Mouse (Mus musculus) lung, embryonic 14.5 days (tissue): ENCODE data around the gene Manf. TPM values are rescaled to one million over a fixed set of nuclear protein-coding genes. Genes with fewer than 3 reads are reported as not detected.

Experiments used
- ATAC-seq: fragments of 200-750 bp; cut with Nextera tagmentation; 2 replicates; pipeline ENCODE4 v1.8.0; 2017; ENCODE audit warnings: mild to moderate bottlenecking, moderate TSS enrichment, moderate library complexity; ENCODE audit not compliant: insufficient read depth
- DNase-seq: peaks from one replicate; pipeline ENCODE4 v3.0.0-alpha.2; 2015
- H3K27ac ChIP-seq: fragments of 300-500 bp; sonication (generic); 2 replicates; pipeline ENCODE4 v1.5.1; 2014; ENCODE audit warnings: low read depth, mild to moderate bottlenecking, moderate library complexity
- H3K27me3 ChIP-seq: fragments of 300-500 bp; sonication (generic); 2 replicates; pipeline ENCODE4 v1.6.1; 2014; ENCODE audit warnings: low read length, control low read depth; ENCODE audit not compliant: insufficient read depth
- H3K36me3 ChIP-seq: fragments of 300-500 bp; sonication (generic); 2 replicates; pipeline ENCODE4 v1.6.1; 2014; ENCODE audit warnings: control low read depth; ENCODE audit not compliant: insufficient read depth
- H3K4me1 ChIP-seq: fragments of 300-500 bp; sonication (generic); 2 replicates; pipeline ENCODE4 v1.6.1; 2014; ENCODE audit warnings: antibody characterized with exemption, control low read depth; ENCODE audit not compliant: insufficient read depth
- H3K4me2 ChIP-seq: fragments of 300-500 bp; sonication (generic); 2 replicates; pipeline ENCODE4 v1.6.1; 2014; ENCODE audit warnings: mild to moderate bottlenecking
- H3K4me3 ChIP-seq: fragments of 300-500 bp; sonication (generic); 2 replicates; pipeline ENCODE4 v1.5.1; 2014; ENCODE audit warnings: low read depth, low read length
- H3K9ac ChIP-seq: fragments of 300-500 bp; sonication (generic); 2 replicates; pipeline ENCODE4 v1.6.1; 2014
- H3K9me3 ChIP-seq: fragments of 300-500 bp; sonication (generic); 2 replicates; pipeline ENCODE4 v1.6.1; 2016; ENCODE audit warnings: low read depth, low read length, control low read depth
- CTCF ChIP-seq: IDR thresholded peaks from 2 replicates; pipeline ENCODE4 v1.5.1; 2016; ENCODE audit warnings: antibody characterized with exemption, low read depth
- WGBS: fragments of 180-500 bp; shearing (Covaris S2); extraction: QIAGEN DNeasy Blood & Tissue Kit; methylation state at CpG from one replicate; pipeline ENCODE4 v1.1.7; 2014; 5-methylcytosine and 5-hydroxymethylcytosine counted together
- polyA plus RNA-seq: library from polyadenylated mRNA; unstranded; fragments of >200 nt; fragmentation: Nextera tagmentation; extraction: Ambion mirVana; gene quantifications from 2 replicates; pipeline ENCODE4 v1.2.1, GENCODE M21; 2014

Manf gene
- polyA plus RNA-seq, 1 experiment from 2014 or later = 246 TPM

GRCm38 (mm10) chr9:106906597-106906996 lies 14.8 kb upstream of the Manf start:
- H3K27ac ChIP-seq = no peak overlapping the region
- DNase-seq (no peak), ATAC-seq (no peak)
- H3K4me3 ChIP-seq = no peak overlapping the region
- TF ChIP-seq CTCF = no peak
- no peak overlapping the region for H3K9ac ChIP-seq
- no peak overlapping the region for H3K4me2 ChIP-seq
- no peaks in the 10 kb centered on the region for H3K36me3 ChIP-seq
- 81% methylated on average over 8 of the region's 8 CpGs for WGBS
- H3K4me1 ChIP-seq = no peaks in the 10 kb centered on the region
- no peaks in the 10 kb centered on the region for H3K9me3 ChIP-seq
- H3K27me3 ChIP-seq = no peaks in the 10 kb centered on the region

GRCm38 (mm10) chr9:106903791-106904134 lies 12.0 kb upstream of the Manf start:
- no peaks in the 10 kb centered on the region for H3K9me3 ChIP-seq
- ATAC-seq (peak; percentile 66; the same call in 1 of the 2 replicates), DNase-seq (peak; percentile 84)
- H3K9ac ChIP-seq = no peak overlapping the region
- no peaks in the 10 kb centered on the region for H3K4me1 ChIP-seq
- TF ChIP-seq CTCF = peak; percentile 77
- no peak overlapping the region for H3K4me3 ChIP-seq
- no peaks in the 10 kb centered on the region for H3K27me3 ChIP-seq
- no peak overlapping the region for H3K27ac ChIP-seq
- H3K36me3 ChIP-seq = no peaks in the 10 kb centered on the region
- WGBS = 0% methylated on average over 1 of the region's 1 CpGs
- no peak overlapping the region for H3K4me2 ChIP-seq

- Histone ChIP-seq H3K4me2 (no peak overlapping the region), H3K9me3 (no peaks in the 10 kb centered on the region), H3K4me1 (no peaks in the 10 kb centered on the region), H3K36me3 (no peaks in the 10 kb centered on the region), H3K27me3 (no peaks in the 10 kb centered on the region), H3K27ac (no peak overlapping the region), H3K9ac (no peak overlapping the region), H3K4me3 (no peak overlapping the region)
- no peak for DNase-seq
- no peak for TF ChIP-seq CTCF
- no peak for ATAC-seq
- 63% methylated on average over 4 of the region's 4 CpGs for WGBS
Measured at GRCm38 (mm10) chr9:106903099-106903790, 11.5 kb upstream of the Manf start.

- Histone ChIP-seq H3K9ac (no peak overlapping the region), H3K27ac (no peak overlapping the region), H3K27me3 (no peaks in the 10 kb centered on the region), H3K4me3 (no peak overlapping the region), H3K4me2 (no peak overlapping the region), H3K36me3 (no peaks in the 10 kb centered on the region), H3K9me3 (no peaks in the 10 kb centered on the region), H3K4me1 (no peaks in the 10 kb centered on the region)
- TF ChIP-seq CTCF = no peak
- no peak for ATAC-seq
- 86% methylated on average over 7 of the region's 7 CpGs for WGBS
- DNase-seq = no peak
Measured at GRCm38 (mm10) chr9:106901596-106901995, 9.8 kb upstream of the Manf start.

- no peak for DNase-seq
- Histone ChIP-seq H3K4me3 (no peak overlapping the region), H3K9me3 (no peaks in the 10 kb centered on the region), H3K9ac (no peak overlapping the region), H3K4me1 (no peaks in the 10 kb centered on the region), H3K27ac (no peak overlapping the region), H3K36me3 (no peaks in the 10 kb centered on the region), H3K27me3 (no peaks in the 10 kb centered on the region), H3K4me2 (no peak overlapping the region)
- no peak for ATAC-seq
- TF ChIP-seq CTCF = no peak
- WGBS = 79% methylated on average over 1 of the region's 1 CpGs
Measured at GRCm38 (mm10) chr9:106898901-106899300, 7.1 kb upstream of the Manf start.

- no peak for TF ChIP-seq CTCF
- DNase-seq (no peak), ATAC-seq (no peak)
- no peaks in the 10 kb centered on the region for H3K27me3 ChIP-seq
- no peak overlapping the region for H3K27ac ChIP-seq
- no peaks in the 10 kb centered on the region; the same call in 1 of the 2 replicates for H3K4me1 ChIP-seq
- H3K9ac ChIP-seq = no peak overlapping the region
- H3K9me3 ChIP-seq = no peaks in the 10 kb centered on the region
- 51% methylated on average over 3 of the region's 3 CpGs for WGBS
- H3K4me2 ChIP-seq = peak overlapping the region; percentile 69
- H3K36me3 ChIP-seq = peaks cover 27% of the 10 kb centered on the region
- H3K4me3 ChIP-seq = no peak overlapping the region
Measured at GRCm38 (mm10) chr9:106893327-106893726, 1.5 kb upstream of the Manf start.

- Histone ChIP-seq H3K9me3 (no peaks in the 10 kb centered on the region), H3K4me1 (no peaks in the 10 kb centered on the region; the same call in 1 of the 2 replicates), H3K27me3 (no peaks in the 10 kb centered on the region), H3K27ac (peak overlapping the region; percentile 81), H3K36me3 (peaks cover 35% of the 10 kb centered on the region), H3K9ac (peak overlapping the region; percentile 52), H3K4me2 (peak overlapping the region; percentile 69), H3K4me3 (peak overlapping the region; percentile 94)
- 0% methylated on average over 9 of the region's 9 CpGs for WGBS
- DNase-seq = no peak
- no peak for ATAC-seq
- no peak for TF ChIP-seq CTCF
Measured at GRCm38 (mm10) chr9:106892552-106892875, 735 bp upstream of the Manf start.
